Mouse (Mus musculus) midbrain, postnatal 0 days (tissue): ENCODE data around the gene Hs3st3a1. TPM values are rescaled to one million over a fixed set of nuclear protein-coding genes. Genes with fewer than 3 reads are reported as not detected.

ENCODE experiments used
- ATAC-seq: fragments of 200-750 bp; cut with Nextera tagmentation; 2 replicates; pipeline ENCODE4 v1.8.0; 2017; ENCODE audit warnings: moderate number of reproducible peaks, mild to moderate bottlenecking, moderate TSS enrichment, moderate library complexity; ENCODE audit not compliant: low FRiP score
- DNase-seq: peaks from one replicate; pipeline ENCODE4 v3.0.0-alpha.2; 2015; ENCODE audit warnings: low spot score
- H3K27ac ChIP-seq: fragments of 300-500 bp; sonication (generic); 2 replicates; pipeline ENCODE4 v1.5.1; 2014; ENCODE audit warnings: low read depth, mild to moderate bottlenecking, low read length, mixed read lengths
- H3K27me3 ChIP-seq: fragments of 300-500 bp; sonication (generic); 2 replicates; pipeline ENCODE4 v1.6.1; 2014; ENCODE audit warnings: low read length, control low read depth, mixed read lengths; ENCODE audit not compliant: insufficient read depth
- H3K36me3 ChIP-seq: fragments of 300-500 bp; sonication (generic); 2 replicates; pipeline ENCODE4 v1.6.1; 2014; ENCODE audit warnings: low read length, control low read depth, mixed read lengths; ENCODE audit not compliant: insufficient read depth
- H3K4me1 ChIP-seq: fragments of 300-500 bp; sonication (generic); 2 replicates; pipeline ENCODE4 v1.6.1; 2014; ENCODE audit warnings: mild to moderate bottlenecking, control low read depth, antibody characterized with exemption, low read length, mixed read lengths; ENCODE audit not compliant: insufficient read depth
- H3K4me2 ChIP-seq: fragments of 300-500 bp; sonication (generic); 2 replicates; pipeline ENCODE4 v1.6.1; 2014; ENCODE audit warnings: low read depth, mild to moderate bottlenecking, low read length, mixed read lengths; ENCODE audit not compliant: poor library complexity, severe bottlenecking
- H3K4me3 ChIP-seq: fragments of 300-500 bp; sonication (generic); 2 replicates; pipeline ENCODE4 v1.5.1; 2014; ENCODE audit warnings: low read depth, mild to moderate bottlenecking, low read length, moderate library complexity
- H3K9ac ChIP-seq: fragments of 300-500 bp; sonication (generic); replicated peaks from 2 replicates; pipeline ENCODE4 v1.6.1; 2014; ENCODE audit warnings: mild to moderate bottlenecking, low read length, moderate library complexity, mixed read lengths; ENCODE audit not compliant: poor library complexity, severe bottlenecking
- H3K9me3 ChIP-seq: fragments of 300-500 bp; sonication (generic); 2 replicates; pipeline ENCODE4 v1.6.1; 2016; ENCODE audit warnings: low read length, control low read depth
- CTCF ChIP-seq: IDR thresholded peaks from 2 replicates; pipeline ENCODE4 v1.5.1; 2016; ENCODE audit warnings: antibody characterized with exemption, mild to moderate bottlenecking
- WGBS: fragments of 180-500 bp; shearing (Covaris S2); extraction: QIAGEN DNeasy Blood & Tissue Kit; methylation state at CpG from one replicate; pipeline ENCODE4 v1.1.7; 2014; 5-methylcytosine and 5-hydroxymethylcytosine counted together
- polyA plus RNA-seq: library from polyadenylated mRNA; unstranded; fragments of >200 nt; fragmentation: Nextera tagmentation; extraction: Ambion mirVana; gene quantifications from 2 replicates; pipeline ENCODE4 v1.2.1, GENCODE M21; 2015
- total RNA-seq: library from RNA; depleted of rRNA; stranded (reverse); fragments of >200 nt; gene quantifications from 2 replicates; pipeline ENCODE4 v1.2.3, GENCODE M21; 2014

Gene Hs3st3a1
- total and polyA plus RNA-seq, 2 experiments from 2014 or later, result 0.58 to 6.6 TPM

- Histone ChIP-seq H3K4me2 (no peak overlapping the region), H3K36me3 (no peaks in the 10 kb centered on the region), H3K27ac (no peak overlapping the region), H3K9me3 (no peaks in the 10 kb centered on the region), H3K9ac (no peak overlapping the region), H3K4me3 (no peak overlapping the region), H3K4me1 (no peaks in the 10 kb centered on the region), H3K27me3 (no peaks in the 10 kb centered on the region)
- no peak for DNase-seq
- TF ChIP-seq CTCF, result no peak
- WGBS, result 94% methylated on average over 3 of the region's 3 CpGs
- no peak for ATAC-seq
Observed at GRCm38 (mm10) chr11:64507024-64507423, 71.9 kb downstream of the Hs3st3a1 start.

GRCm38 (mm10) chr11:64509106-64509505, 74.0 kb downstream of the Hs3st3a1 start:
- H3K27me3 ChIP-seq, result no peaks in the 10 kb centered on the region
- H3K27ac ChIP-seq, result no peak overlapping the region
- no peak overlapping the region for H3K4me3 ChIP-seq
- no peak overlapping the region for H3K4me2 ChIP-seq
- no peaks in the 10 kb centered on the region for H3K9me3 ChIP-seq
- no peak overlapping the region for H3K9ac ChIP-seq
- ATAC-seq (no peak), DNase-seq (no peak)
- no peaks in the 10 kb centered on the region for H3K4me1 ChIP-seq
- no peaks in the 10 kb centered on the region for H3K36me3 ChIP-seq
- no peak for TF ChIP-seq CTCF
- WGBS, result 86% methylated on average over 2 of the region's 2 CpGs

GRCm38 (mm10) chr11:64512301-64512700, 77.2 kb downstream of the Hs3st3a1 start:
- WGBS, result 80% methylated on average over 4 of the region's 4 CpGs
- Histone ChIP-seq H3K27me3 (no peaks in the 10 kb centered on the region), H3K9me3 (no peaks in the 10 kb centered on the region), H3K27ac (no peak overlapping the region), H3K4me3 (no peak overlapping the region), H3K4me1 (no peaks in the 10 kb centered on the region), H3K4me2 (no peak overlapping the region), H3K36me3 (no peaks in the 10 kb centered on the region), H3K9ac (no peak overlapping the region)
- no peak for ATAC-seq
- TF ChIP-seq CTCF, result no peak
- DNase-seq, result no peak

- no peaks in the 10 kb centered on the region for H3K4me1 ChIP-seq
- no peak for DNase-seq
- 92% methylated on average over 5 of the region's 5 CpGs for WGBS
- H3K9ac ChIP-seq, result no peak overlapping the region
- H3K36me3 ChIP-seq, result no peaks in the 10 kb centered on the region
- H3K27me3 ChIP-seq, result no peaks in the 10 kb centered on the region
- H3K27ac ChIP-seq, result no peak overlapping the region
- no peak for ATAC-seq
- no peaks in the 10 kb centered on the region for H3K9me3 ChIP-seq
- H3K4me2 ChIP-seq, result no peak overlapping the region
- no peak overlapping the region for H3K4me3 ChIP-seq
- no peak for TF ChIP-seq CTCF
Observed at GRCm38 (mm10) chr11:64513419-64513818, 78.3 kb downstream of the Hs3st3a1 start.

GRCm38 (mm10) chr11:64516712-64517589, 81.8 kb downstream of the Hs3st3a1 start:
- no peaks in the 10 kb centered on the region for H3K9me3 ChIP-seq
- H3K4me3 ChIP-seq, result no peak overlapping the region
- DNase-seq, result no peak
- no peaks in the 10 kb centered on the region for H3K36me3 ChIP-seq
- 88% methylated on average over 9 of the region's 9 CpGs for WGBS
- no peak for TF ChIP-seq CTCF
- ATAC-seq, result no peak
- no peak overlapping the region for H3K9ac ChIP-seq
- peaks cover 10% of the 10 kb centered on the region for H3K27me3 ChIP-seq
- no peak overlapping the region for H3K27ac ChIP-seq
- no peak overlapping the region for H3K4me2 ChIP-seq
- H3K4me1 ChIP-seq, result no peaks in the 10 kb centered on the region

GRCm38 (mm10) chr11:64518146-64518841, 83.2 kb downstream of the Hs3st3a1 start:
- WGBS, result 60% methylated on average over 6 of the region's 6 CpGs
- Histone ChIP-seq H3K27ac (no peak overlapping the region), H3K4me1 (no peaks in the 10 kb centered on the region), H3K9me3 (no peaks in the 10 kb centered on the region), H3K9ac (no peak overlapping the region), H3K27me3 (peaks cover 10% of the 10 kb centered on the region), H3K4me2 (no peak overlapping the region), H3K36me3 (no peaks in the 10 kb centered on the region), H3K4me3 (no peak overlapping the region)
- DNase-seq, result peak; percentile 66
- TF ChIP-seq CTCF, result no peak
- ATAC-seq, result no peak
